Mouse (Mus musculus) B cell, adult 67 days (primary cell): Measurements from ENCODE around the gene Pgam5. TPM values are rescaled to one million over a fixed set of nuclear protein-coding genes. Genes with fewer than 3 reads are reported as not detected.

Experiments used
- total RNA-seq, 2 experiments: library from RNA; stranded (reverse); gene quantifications; 4 replicates each; pipeline ENCODE4 v1.2.4; 2023

Pgam5 gene
- total RNA-seq = 10 to 100 TPM; 32.4 to 40.3 TPM

DNA sequence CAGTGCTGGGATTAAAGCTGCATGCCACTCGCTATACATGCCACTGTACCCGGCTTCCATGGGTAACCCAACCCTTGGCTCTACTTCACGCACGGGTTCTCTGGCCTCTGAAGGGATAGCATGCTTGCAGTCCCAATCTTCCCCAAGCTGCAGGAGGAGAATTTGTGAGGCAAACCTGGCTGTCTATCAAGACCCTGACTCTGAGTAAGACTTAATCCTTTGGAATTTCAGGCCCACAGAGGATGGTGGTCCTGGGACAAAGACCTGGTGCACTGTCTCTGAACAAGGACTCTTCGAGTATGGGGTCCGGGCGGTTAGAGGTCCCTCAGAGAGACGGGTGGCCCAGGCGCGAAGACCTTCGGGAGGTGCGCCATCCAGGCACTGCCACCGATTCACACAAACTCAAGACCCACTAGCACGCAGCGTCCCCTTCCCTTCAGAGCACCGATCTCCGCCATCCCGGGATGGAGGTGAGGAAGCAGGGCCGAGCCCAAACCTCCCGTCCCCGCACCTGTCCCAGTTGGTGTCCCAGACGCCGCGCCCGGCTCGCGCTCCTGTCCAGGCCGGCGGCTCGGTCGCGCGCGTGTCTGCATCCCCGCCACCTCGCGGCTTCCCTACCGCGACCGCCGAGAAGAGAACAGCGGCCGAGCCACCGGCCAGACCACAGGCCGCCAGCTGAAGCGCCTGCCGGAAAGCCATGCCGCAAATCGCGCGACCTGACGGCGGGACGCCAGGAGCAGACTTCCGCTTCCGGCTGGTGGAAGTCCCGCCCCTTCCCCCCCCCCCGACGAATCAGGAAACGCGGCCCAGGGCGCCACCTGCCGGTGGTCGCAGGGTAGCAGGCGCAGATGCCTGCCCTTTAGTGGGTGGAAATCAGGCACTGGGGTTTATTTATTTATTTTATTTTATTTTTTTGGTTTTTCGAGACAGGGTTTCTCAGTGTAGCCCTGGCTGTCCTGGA is at the start of gene Pgam5:
Gene Pgam5 (minus strand): TSS at position 773 of the 961 bp plus-strand sequence.

DNA sequence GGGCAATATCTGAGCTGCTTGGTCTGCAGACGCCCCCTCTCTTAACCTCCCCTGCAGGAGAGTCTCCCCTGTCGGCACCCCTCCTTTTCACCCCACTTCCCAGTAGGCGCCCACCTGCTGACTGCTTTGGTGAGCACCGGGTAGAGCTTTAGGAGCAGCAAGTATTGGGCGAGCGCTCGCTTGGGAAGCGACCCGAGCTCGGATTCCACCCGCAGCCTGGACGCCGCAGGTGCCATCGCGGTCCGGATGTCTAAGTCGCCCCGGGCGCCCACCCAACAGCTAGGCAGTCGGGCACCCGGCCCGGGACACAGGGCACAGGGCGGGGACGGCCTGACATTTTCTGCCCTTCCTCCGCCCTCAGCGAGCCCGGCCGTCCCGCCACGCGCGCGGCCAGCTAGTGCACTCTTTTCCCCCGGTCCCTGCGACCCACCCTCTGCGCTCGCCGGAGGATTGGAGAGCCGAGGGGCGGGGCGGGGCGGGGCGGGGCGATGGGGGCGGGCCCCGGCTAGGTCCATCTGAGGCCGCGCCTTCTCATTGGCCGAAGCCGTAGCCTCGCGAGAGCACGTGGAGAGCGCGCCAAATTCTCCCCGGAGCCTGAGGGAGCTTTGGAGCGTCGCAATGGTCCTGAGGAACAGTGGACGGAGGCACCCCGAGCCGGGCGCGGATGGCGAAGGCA is 16.2 kb upstream of the Pgam5 start, which contains the start of the genes Pxmp2 and Pole:
Gene Pxmp2 (minus strand): TSS at position 417 of the 676 bp plus-strand sequence.
Gene Pole (plus strand): TSS at position 537 of the 676 bp plus-strand sequence.

GRCm38 (mm10) chr5:110230780-110231461 is 38.8 kb downstream of the Pgam5 start, which contains the start of gene Ankle2:
TSS of gene Ankle2 (plus strand) at chr5:110231004.

Other genes starting within 250 kb of the Pgam5 start
- 10 to 100 TPM; 16.5 to 18.5 TPM for gene Gm17655, start 197.4 kb downstream of the Pgam5 start, total RNA-seq
- gene Gm35315, start 175.5 kb downstream of the Pgam5 start, total RNA-seq = under 1 TPM; 0.50 to 0.90 TPM
- 1 to 10 TPM; 1.3 to 2.2 TPM for gene Plcxd1, start 169.9 kb downstream of the Pgam5 start, total RNA-seq
- gene Gtpbp6, start 161.7 kb downstream of the Pgam5 start, total RNA-seq = 100 to 1,000 TPM; 147 to 151 TPM
- 10 to 100 TPM in 1 of 2 experiments, 1 to 10 TPM in 1; 9.7 to 10.9 TPM for gene Zfp605, start 159.8 kb downstream of the Pgam5 start, total RNA-seq
- 100 to 1,000 TPM in 1 of 2 experiments, 10 to 100 TPM in 1; 91.1 to 105 TPM for gene Chfr, start 134.1 kb downstream of the Pgam5 start, total RNA-seq
- 10 to 100 TPM; 38.2 to 39.1 TPM for gene Golga3, start 93.2 kb downstream of the Pgam5 start, total RNA-seq
- gene Ankle2, start 38.9 kb downstream of the Pgam5 start, total RNA-seq = 100 to 1,000 TPM in 1 of 2 experiments, 10 to 100 TPM in 1; 100.0 to 115 TPM
- gene Pxmp2, start 16.3 kb upstream of the Pgam5 start, total RNA-seq = 1 to 10 TPM; 2.4 to 4.1 TPM
- 10 to 100 TPM in 1 of 2 experiments, 1 to 10 TPM in 1; 8.2 to 10.7 TPM for gene Pole, start 16.4 kb upstream of the Pgam5 start, total RNA-seq
- gene P2rx2, start 73.3 kb upstream of the Pgam5 start, total RNA-seq = not detected
- not detected for gene Lrcol1, start 74.8 kb upstream of the Pgam5 start, total RNA-seq
- 100 to 1,000 TPM; 118 to 146 TPM for gene Fbrsl1, start 178.6 kb upstream of the Pgam5 start, total RNA-seq